Mouse (Mus musculus) kidney, embryonic 14.5 days (tissue): ENCODE measurements at regions not wholly inside any gene's neighbourhood (a gene's known extent, or its start where the extent isn't known, plus 50 kb on each side); places are given as distances from the start of the nearest gene placed in this dataset.

Source experiments
- ATAC-seq: fragments of 200-750 bp; cut with Nextera tagmentation; 2 replicates; pipeline ENCODE4 v1.8.0; 2017; ENCODE audit warnings: moderate number of reproducible peaks, mild to moderate bottlenecking, moderate TSS enrichment, moderate library complexity; ENCODE audit not compliant: low FRiP score, low TSS enrichment
- H3K27ac ChIP-seq: fragments of 300-500 bp; sonication (generic); 2 replicates; pipeline ENCODE4 v1.5.1; 2014; ENCODE audit warnings: low read depth, mild to moderate bottlenecking, low read length, moderate library complexity, mixed read lengths
- H3K27me3 ChIP-seq: fragments of 300-500 bp; sonication (generic); 2 replicates; pipeline ENCODE4 v1.6.1; 2014; ENCODE audit warnings: mild to moderate bottlenecking, low read length; ENCODE audit not compliant: control insufficient read depth, insufficient read depth
- H3K36me3 ChIP-seq: fragments of 300-500 bp; sonication (generic); 2 replicates; pipeline ENCODE4 v1.6.1; 2014; ENCODE audit warnings: low read length, mixed read lengths; ENCODE audit not compliant: control insufficient read depth, insufficient read depth
- H3K4me1 ChIP-seq: fragments of 300-500 bp; sonication (generic); 2 replicates; pipeline ENCODE4 v1.6.1; 2014; ENCODE audit warnings: low read length, mixed read lengths; ENCODE audit not compliant: control insufficient read depth, insufficient read depth
- H3K4me2 ChIP-seq: fragments of 300-500 bp; sonication (generic); replicated peaks from 2 replicates; pipeline ENCODE4 v1.6.1; 2014; ENCODE audit warnings: low read depth, mild to moderate bottlenecking, low read length
- H3K4me3 ChIP-seq: fragments of 300-500 bp; sonication (generic); 2 replicates; pipeline ENCODE4 v1.5.1; 2014; ENCODE audit warnings: mild to moderate bottlenecking, low read length
- H3K9ac ChIP-seq: fragments of 300-500 bp; sonication (generic); 2 replicates; pipeline ENCODE4 v1.6.1; 2014; ENCODE audit warnings: low read depth, mild to moderate bottlenecking, low read length, moderate library complexity
- H3K9me3 ChIP-seq: fragments of 300-500 bp; sonication (generic); 2 replicates; pipeline ENCODE4 v1.6.1; 2016; ENCODE audit warnings: low read length; ENCODE audit not compliant: control insufficient read depth
- WGBS: fragments of 180-500 bp; shearing (Covaris S2); extraction: QIAGEN DNeasy Blood & Tissue Kit; methylation state at CpG from one replicate; pipeline ENCODE4 v1.1.7; 2014; 5-methylcytosine and 5-hydroxymethylcytosine counted together

- H3K4me1 ChIP-seq, result no peaks in the 10 kb centered on the region
- no peak for ATAC-seq
- WGBS, result 86% methylated on average over 5 of the region's 5 CpGs
- H3K4me3 ChIP-seq, result no peak overlapping the region
- no peaks in the 10 kb centered on the region for H3K27me3 ChIP-seq
- no peak overlapping the region for H3K4me2 ChIP-seq
- H3K9ac ChIP-seq, result no peak overlapping the region
- H3K9me3 ChIP-seq, result peaks cover 3% of the 10 kb centered on the region; the same call in 1 of the 2 replicates
- H3K27ac ChIP-seq, result no peak overlapping the region
- no peaks in the 10 kb centered on the region for H3K36me3 ChIP-seq
Observed at GRCm38 (mm10) chr17:45845832-45846231, 112.2 kb upstream of the 1600014C23Rik start.

DNA sequence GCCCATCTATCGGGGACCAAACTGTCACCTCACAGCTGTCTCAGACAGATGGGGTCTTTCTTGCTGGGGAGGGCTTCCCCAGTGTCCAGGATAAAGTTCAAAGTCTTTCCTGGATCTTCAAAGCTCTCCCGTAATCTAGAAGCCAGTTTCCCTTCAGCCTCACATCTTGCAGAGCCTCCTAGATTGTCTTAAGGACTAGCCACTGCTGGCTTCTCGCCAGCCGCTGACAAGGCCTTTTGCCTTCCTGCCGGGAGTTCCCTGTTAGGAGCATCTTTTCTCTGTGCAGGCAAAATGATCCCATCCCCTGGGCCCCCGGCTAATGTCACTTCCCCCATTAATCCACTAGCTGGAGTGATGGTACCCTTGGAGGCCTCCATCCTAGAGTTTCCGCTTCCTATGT lies 103.1 kb upstream of the 1600014C23Rik start:
- H3K4me2 ChIP-seq, result no peak overlapping the region
- H3K4me1 ChIP-seq, result peaks cover 5% of the 10 kb centered on the region; the same call in 1 of the 2 replicates
- 43% methylated on average over 7 of the region's 7 CpGs for whole genome bisulfite sequencing
- H3K27me3 ChIP-seq, result no peaks in the 10 kb centered on the region
- no peaks in the 10 kb centered on the region for H3K9me3 ChIP-seq
- ATAC-seq, result no peak
- H3K4me3 ChIP-seq, result no peak overlapping the region
- no peak overlapping the region for H3K27ac ChIP-seq
- H3K36me3 ChIP-seq, result no peaks in the 10 kb centered on the region
- H3K9ac ChIP-seq, result no peak overlapping the region

- Histone ChIP-seq H3K9me3 (no peaks in the 10 kb centered on the region), H3K27me3 (no peaks in the 10 kb centered on the region), H3K27ac (no peak overlapping the region), H3K4me3 (no peak overlapping the region), H3K4me2 (no peak overlapping the region), H3K36me3 (no peaks in the 10 kb centered on the region), H3K9ac (no peak overlapping the region), H3K4me1 (peaks cover 5% of the 10 kb centered on the region; the same call in 1 of the 2 replicates)
- WGBS, result 66% methylated on average over 7 of the region's 7 CpGs
- ATAC-seq, result no peak
Observed at GRCm38 (mm10) chr17:45836253-45836652, 102.6 kb upstream of the 1600014C23Rik start.

- H3K27me3 ChIP-seq, result no peaks in the 10 kb centered on the region
- H3K4me2 ChIP-seq, result no peak overlapping the region
- H3K4me3 ChIP-seq, result no peak overlapping the region
- H3K9ac ChIP-seq, result no peak overlapping the region
- H3K36me3 ChIP-seq, result no peaks in the 10 kb centered on the region
- ATAC-seq, result no peak
- 84% methylated on average over 10 of the region's 10 CpGs for WGBS
- peaks cover 4% of the 10 kb centered on the region; the same call in 1 of the 2 replicates for H3K9me3 ChIP-seq
- no peak overlapping the region for H3K27ac ChIP-seq
- H3K4me1 ChIP-seq, result peaks cover 5% of the 10 kb centered on the region; the same call in 1 of the 2 replicates
Observed at GRCm38 (mm10) chr17:45834518-45835071, 101.0 kb upstream of the 1600014C23Rik start.

- H3K4me3 ChIP-seq, result no peak overlapping the region
- no peak for ATAC-seq
- WGBS, result 87% methylated on average over 5 of the region's 5 CpGs
- 0 out of 2 replicates have a peak, but pooled peaks cover under 1% of the 10 kb centered on the region for H3K4me1 ChIP-seq
- peaks cover 4% of the 10 kb centered on the region; the same call in 1 of the 2 replicates for H3K9me3 ChIP-seq
- H3K9ac ChIP-seq, result no peak overlapping the region
- H3K27ac ChIP-seq, result no peak overlapping the region
- H3K36me3 ChIP-seq, result no peaks in the 10 kb centered on the region
- H3K4me2 ChIP-seq, result no peak overlapping the region
- no peaks in the 10 kb centered on the region for H3K27me3 ChIP-seq
Observed at GRCm38 (mm10) chr17:45830324-45830723, 96.7 kb upstream of the 1600014C23Rik start.

- Histone ChIP-seq H3K27me3 (no peaks in the 10 kb centered on the region), H3K4me1 (0 out of 2 replicates have a peak, but pooled peaks cover 3% of the 10 kb centered on the region), H3K4me2 (no peak overlapping the region), H3K9ac (no peak overlapping the region), H3K27ac (no peak overlapping the region), H3K9me3 (peaks cover 4% of the 10 kb centered on the region; the same call in 1 of the 2 replicates), H3K36me3 (no peaks in the 10 kb centered on the region), H3K4me3 (no peak overlapping the region)
- no peak for ATAC-seq
- 74% methylated on average over 9 of the region's 9 CpGs for WGBS
Observed at GRCm38 (mm10) chr17:45829571-45829970, 95.9 kb upstream of the 1600014C23Rik start.

- no peak for ATAC-seq
- H3K27me3 ChIP-seq, result no peaks in the 10 kb centered on the region
- peaks cover 4% of the 10 kb centered on the region; the same call in 1 of the 2 replicates for H3K9me3 ChIP-seq
- WGBS, result 63% methylated on average over 11 of the region's 11 CpGs
- no peak overlapping the region for H3K27ac ChIP-seq
- no peaks in the 10 kb centered on the region for H3K36me3 ChIP-seq
- H3K4me1 ChIP-seq, result 0 out of 2 replicates have a peak, but pooled peaks cover 3% of the 10 kb centered on the region
- no peak overlapping the region for H3K4me2 ChIP-seq
- no peak overlapping the region for H3K9ac ChIP-seq
- no peak overlapping the region for H3K4me3 ChIP-seq
Observed at GRCm38 (mm10) chr17:45828843-45829242, 95.2 kb upstream of the 1600014C23Rik start.

GRCm38 (mm10) chr17:45828284-45828824 lies 94.7 kb upstream of the 1600014C23Rik start:
- ATAC-seq, result no peak
- Histone ChIP-seq H3K27ac (no peak overlapping the region), H3K4me1 (0 out of 2 replicates have a peak, but pooled peaks cover 3% of the 10 kb centered on the region), H3K4me3 (no peak overlapping the region), H3K9ac (no peak overlapping the region), H3K9me3 (peaks cover 4% of the 10 kb centered on the region; the same call in 1 of the 2 replicates), H3K36me3 (no peaks in the 10 kb centered on the region), H3K27me3 (no peaks in the 10 kb centered on the region), H3K4me2 (no peak overlapping the region)
- 90% methylated on average over 9 of the region's 9 CpGs for WGBS

GRCm38 (mm10) chr17:45824977-45825376 lies 91.3 kb upstream of the 1600014C23Rik start:
- Histone ChIP-seq H3K36me3 (no peaks in the 10 kb centered on the region), H3K4me2 (no peak overlapping the region), H3K4me3 (no peak overlapping the region), H3K9ac (no peak overlapping the region), H3K4me1 (0 out of 2 replicates have a peak, but pooled peaks cover 8% of the 10 kb centered on the region), H3K27me3 (no peaks in the 10 kb centered on the region), H3K27ac (no peak overlapping the region), H3K9me3 (peaks cover under 1% of the 10 kb centered on the region; the same call in 1 of the 2 replicates)
- WGBS, result 77% methylated on average over 8 of the region's 8 CpGs
- no peak for ATAC-seq
